Mouse (Mus musculus) liver, postnatal 0 days (tissue): ENCODE data around the gene Twist2.

Source experiments
- CTCF ChIP-seq: sonication (generic); IDR thresholded peaks from 2 replicates; pipeline ENCODE4 v1.5.1; 2016; ENCODE audit warnings: antibody characterized with exemption, low read depth
- EP300 ChIP-seq: IDR thresholded peaks from 2 replicates; pipeline ENCODE4 v1.6.1; 2016; ENCODE audit warnings: antibody characterized with exemption, low read depth, mild to moderate bottlenecking

DNA sequence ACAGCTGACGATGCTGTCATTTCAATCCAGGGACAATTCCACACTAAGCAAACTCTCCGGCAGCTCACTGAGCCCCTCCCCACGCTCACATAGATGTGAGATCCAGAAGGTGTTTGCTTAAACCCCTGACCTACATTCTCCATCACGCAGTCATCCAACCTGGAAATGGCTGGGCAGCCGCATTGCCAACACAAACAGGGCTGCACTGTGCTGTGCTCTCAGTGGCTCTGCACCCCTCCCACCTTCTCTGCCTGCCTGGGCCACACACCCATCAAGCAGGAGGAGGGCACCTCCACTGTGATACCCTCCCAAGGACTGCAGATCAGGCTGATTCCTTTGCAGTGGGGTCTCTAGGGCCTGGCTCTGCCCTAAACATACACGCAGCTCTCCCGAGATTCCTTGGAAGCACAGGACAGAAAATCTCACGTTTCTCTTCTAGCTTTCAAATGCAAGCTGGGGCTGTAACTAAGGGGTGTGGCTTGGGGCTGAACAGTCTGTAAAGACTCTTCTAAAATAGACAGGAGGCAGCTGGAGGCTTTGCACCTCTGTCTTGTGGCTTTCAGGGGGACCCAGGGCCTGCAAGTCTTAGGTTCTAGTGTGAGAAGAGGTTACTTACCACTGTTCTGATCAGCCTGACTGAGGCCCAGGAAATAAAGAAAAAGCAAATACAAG is 71.3 kb downstream of the Twist2 start:
- no peak for TF ChIP-seq CTCF
- TF ChIP-seq EP300 = no peak
